Mouse (Mus musculus): Measurements from ENCODE around the gene Nif3l1.
A peak's percentile ranks its signal among the peaks of the same experiment; 100 is the strongest.

Nif3l1 gene

GRCm38 (mm10) chr1:58445143-58445722 lies at the start of gene Nif3l1, which contains the start of gene Ppil3:
Gene Nif3l1, plus strand, starts transcription at chr1:58445151.
Gene Ppil3, minus strand, starts transcription at chr1:58445486.
- DNase-seq (ENCODE audit: low read depth, low spot score) = peak; percentile 87
- H3K36me3 ChIP-seq (ENCODE audit: control insufficient read depth, insufficient read depth, low read length, poor library complexity, severe bottlenecking) = peaks cover 7% of the 10 kb centered on the region
- H3K27me3 ChIP-seq (ENCODE audit: control insufficient read depth, insufficient read depth, low read length, poor library complexity, severe bottlenecking) = no peaks in the 10 kb centered on the region

GRCm38 (mm10) chr1:58395341-58395740 lies 49.6 kb upstream of the Nif3l1 start:
- Histone ChIP-seq H3K36me3 (ENCODE audit: control insufficient read depth, insufficient read depth, low read length, poor library complexity, severe bottlenecking) (peaks cover 19% of the 10 kb centered on the region), H3K27me3 (ENCODE audit: control insufficient read depth, insufficient read depth, low read length, poor library complexity, severe bottlenecking) (no peaks in the 10 kb centered on the region)
- no peak for DNase-seq (ENCODE audit: low read depth, low spot score)

GRCm38 (mm10) chr1:58396179-58396578 lies 48.8 kb upstream of the Nif3l1 start:
- no peaks in the 10 kb centered on the region for H3K27me3 ChIP-seq (ENCODE audit: control insufficient read depth, insufficient read depth, low read length, poor library complexity, severe bottlenecking)
- DNase-seq (ENCODE audit: low read depth, low spot score) = no peak
- peaks cover 23% of the 10 kb centered on the region for H3K36me3 ChIP-seq (ENCODE audit: control insufficient read depth, insufficient read depth, low read length, poor library complexity, severe bottlenecking)

GRCm38 (mm10) chr1:58397731-58398130 lies 47.2 kb upstream of the Nif3l1 start:
- H3K36me3 ChIP-seq (ENCODE audit: control insufficient read depth, insufficient read depth, low read length, poor library complexity, severe bottlenecking) = peaks cover 31% of the 10 kb centered on the region
- no peak for DNase-seq (ENCODE audit: low read depth, low spot score)
- H3K27me3 ChIP-seq (ENCODE audit: control insufficient read depth, insufficient read depth, low read length, poor library complexity, severe bottlenecking) = no peaks in the 10 kb centered on the region

GRCm38 (mm10) chr1:58401396-58401795 lies 43.6 kb upstream of the Nif3l1 start:
- DNase-seq (ENCODE audit: low read depth, low spot score) = no peak
- Histone ChIP-seq H3K36me3 (ENCODE audit: control insufficient read depth, insufficient read depth, low read length, poor library complexity, severe bottlenecking) (peaks cover 29% of the 10 kb centered on the region), H3K27me3 (ENCODE audit: control insufficient read depth, insufficient read depth, low read length, poor library complexity, severe bottlenecking) (no peaks in the 10 kb centered on the region)

- no peak for DNase-seq (ENCODE audit: low read depth, low spot score)
- peaks cover 22% of the 10 kb centered on the region for H3K36me3 ChIP-seq (ENCODE audit: control insufficient read depth, insufficient read depth, low read length, poor library complexity, severe bottlenecking)
- H3K27me3 ChIP-seq (ENCODE audit: control insufficient read depth, insufficient read depth, low read length, poor library complexity, severe bottlenecking) = no peaks in the 10 kb centered on the region
Measured at GRCm38 (mm10) chr1:58403745-58404144, 41.2 kb upstream of the Nif3l1 start.

GRCm38 (mm10) chr1:58407321-58407720 lies 37.6 kb upstream of the Nif3l1 start:
- Histone ChIP-seq H3K36me3 (ENCODE audit: control insufficient read depth, insufficient read depth, low read length, poor library complexity, severe bottlenecking) (peaks cover 16% of the 10 kb centered on the region), H3K27me3 (ENCODE audit: control insufficient read depth, insufficient read depth, low read length, poor library complexity, severe bottlenecking) (no peaks in the 10 kb centered on the region)
- no peak for DNase-seq (ENCODE audit: low read depth, low spot score)

GRCm38 (mm10) chr1:58408141-58408540 lies 36.8 kb upstream of the Nif3l1 start:
- peaks cover 12% of the 10 kb centered on the region for H3K36me3 ChIP-seq (ENCODE audit: control insufficient read depth, insufficient read depth, low read length, poor library complexity, severe bottlenecking)
- no peak for DNase-seq (ENCODE audit: low read depth, low spot score)
- no peaks in the 10 kb centered on the region for H3K27me3 ChIP-seq (ENCODE audit: control insufficient read depth, insufficient read depth, low read length, poor library complexity, severe bottlenecking)

- peaks cover 18% of the 10 kb centered on the region for H3K36me3 ChIP-seq (ENCODE audit: control insufficient read depth, insufficient read depth, low read length, poor library complexity, severe bottlenecking)
- no peaks in the 10 kb centered on the region for H3K27me3 ChIP-seq (ENCODE audit: control insufficient read depth, insufficient read depth, low read length, poor library complexity, severe bottlenecking)
- no peak for DNase-seq (ENCODE audit: low read depth, low spot score)
Measured at GRCm38 (mm10) chr1:58409553-58410197, 35.3 kb upstream of the Nif3l1 start.

GRCm38 (mm10) chr1:58410198-58410588 lies 34.8 kb upstream of the Nif3l1 start:
- Histone ChIP-seq H3K36me3 (ENCODE audit: control insufficient read depth, insufficient read depth, low read length, poor library complexity, severe bottlenecking) (peaks cover 23% of the 10 kb centered on the region), H3K27me3 (ENCODE audit: control insufficient read depth, insufficient read depth, low read length, poor library complexity, severe bottlenecking) (no peaks in the 10 kb centered on the region)
- no peak for DNase-seq (ENCODE audit: low read depth, low spot score)

- peaks cover 27% of the 10 kb centered on the region for H3K36me3 ChIP-seq (ENCODE audit: control insufficient read depth, insufficient read depth, low read length, poor library complexity, severe bottlenecking)
- no peaks in the 10 kb centered on the region for H3K27me3 ChIP-seq (ENCODE audit: control insufficient read depth, insufficient read depth, low read length, poor library complexity, severe bottlenecking)
- DNase-seq (ENCODE audit: low read depth, low spot score) = no peak
Measured at GRCm38 (mm10) chr1:58410776-58411175, 34.2 kb upstream of the Nif3l1 start.

- peak; percentile 59 for DNase-seq (ENCODE audit: low read depth, low spot score)
Measured at GRCm38 (mm10) chr1:58415442-58415841, 29.5 kb upstream of the Nif3l1 start.

GRCm38 (mm10) chr1:58416048-58416447 lies 28.9 kb upstream of the Nif3l1 start:
- no peak for DNase-seq (ENCODE audit: low read depth, low spot score)
- Histone ChIP-seq H3K27me3 (ENCODE audit: control insufficient read depth, insufficient read depth, low read length, poor library complexity, severe bottlenecking) (no peaks in the 10 kb centered on the region), H3K36me3 (ENCODE audit: control insufficient read depth, insufficient read depth, low read length, poor library complexity, severe bottlenecking) (peaks cover 49% of the 10 kb centered on the region)

More at GRCm38 (mm10) chr1:58415442-58415841, 29.5 kb upstream of the Nif3l1 start:
- no peaks in the 10 kb centered on the region for H3K27me3 ChIP-seq (ENCODE audit: control insufficient read depth, insufficient read depth, low read length, poor library complexity, severe bottlenecking)
- H3K36me3 ChIP-seq (ENCODE audit: control insufficient read depth, insufficient read depth, low read length, poor library complexity, severe bottlenecking) = peaks cover 51% of the 10 kb centered on the region

- Histone ChIP-seq H3K27me3 (ENCODE audit: control insufficient read depth, insufficient read depth, low read length, poor library complexity, severe bottlenecking) (no peaks in the 10 kb centered on the region), H3K36me3 (ENCODE audit: control insufficient read depth, insufficient read depth, low read length, poor library complexity, severe bottlenecking) (peaks cover 38% of the 10 kb centered on the region)
- no peak for DNase-seq (ENCODE audit: low read depth, low spot score)
Measured at GRCm38 (mm10) chr1:58420032-58420431, 24.9 kb upstream of the Nif3l1 start.

- no peaks in the 10 kb centered on the region for H3K27me3 ChIP-seq (ENCODE audit: control insufficient read depth, insufficient read depth, low read length, poor library complexity, severe bottlenecking)
- H3K36me3 ChIP-seq (ENCODE audit: control insufficient read depth, insufficient read depth, low read length, poor library complexity, severe bottlenecking) = peaks cover 31% of the 10 kb centered on the region
- no peak for DNase-seq (ENCODE audit: low read depth, low spot score)
Measured at GRCm38 (mm10) chr1:58420961-58421360, 24.0 kb upstream of the Nif3l1 start.
